Mouse (Mus musculus) subcutaneous adipose tissue, adult 2 months (tissue): Measurements from ENCODE around the gene Syndig1. TPM values are rescaled to one million over a fixed set of nuclear protein-coding genes. Genes with fewer than 3 reads are reported as not detected.

ENCODE experiments used
- polyA plus RNA-seq: library from polyadenylated mRNA; depleted of rRNA; stranded (reverse); fragments of >200 nt; gene quantifications from 2 replicates; pipeline ENCODE4 v1.2.3, GENCODE M21; 2012; ENCODE audit warnings: low replicate concordance; rRNA removed

Gene Syndig1
- polyA plus RNA-seq = 1.8 and 28.5 TPM in 2 replicates

DNA sequence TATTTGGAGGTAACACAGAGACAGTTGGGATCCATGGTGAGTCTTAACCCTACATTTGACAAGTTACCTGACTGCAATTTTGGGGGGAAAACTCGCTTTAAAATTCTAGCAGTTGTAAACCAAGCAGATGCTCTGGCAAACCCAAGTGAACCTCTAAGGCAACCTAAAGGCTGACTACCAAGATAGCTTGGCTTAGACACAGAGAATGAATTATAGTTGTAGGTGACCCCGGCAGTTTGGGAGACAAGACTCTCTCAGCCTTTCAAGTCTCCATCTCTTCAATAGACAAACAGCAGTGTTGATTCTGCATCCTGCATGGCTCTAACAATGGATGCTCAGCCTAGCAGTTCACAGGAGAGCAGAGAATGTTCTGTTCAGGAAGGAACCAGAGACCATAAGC, at the start of gene Syndig1:
TSS of gene Syndig1 (plus strand) at position 301 of the 400 bp plus-strand sequence.

GRCm38 (mm10) chr2:149830536-149831458, 1.8 kb downstream of the Syndig1 start, which contains the start of gene C530025M09Rik:
Gene C530025M09Rik (minus strand): TSS chr2:149831213.

Other genes with a start within 250 kb of the Syndig1 start
- not detected in 2 replicates for gene C530025M09Rik, start 2.0 kb downstream of the Syndig1 start, polyA plus RNA-seq